19 mouse cellular contexts compared by ENCODE assay signal in the genomic region with DNA sequence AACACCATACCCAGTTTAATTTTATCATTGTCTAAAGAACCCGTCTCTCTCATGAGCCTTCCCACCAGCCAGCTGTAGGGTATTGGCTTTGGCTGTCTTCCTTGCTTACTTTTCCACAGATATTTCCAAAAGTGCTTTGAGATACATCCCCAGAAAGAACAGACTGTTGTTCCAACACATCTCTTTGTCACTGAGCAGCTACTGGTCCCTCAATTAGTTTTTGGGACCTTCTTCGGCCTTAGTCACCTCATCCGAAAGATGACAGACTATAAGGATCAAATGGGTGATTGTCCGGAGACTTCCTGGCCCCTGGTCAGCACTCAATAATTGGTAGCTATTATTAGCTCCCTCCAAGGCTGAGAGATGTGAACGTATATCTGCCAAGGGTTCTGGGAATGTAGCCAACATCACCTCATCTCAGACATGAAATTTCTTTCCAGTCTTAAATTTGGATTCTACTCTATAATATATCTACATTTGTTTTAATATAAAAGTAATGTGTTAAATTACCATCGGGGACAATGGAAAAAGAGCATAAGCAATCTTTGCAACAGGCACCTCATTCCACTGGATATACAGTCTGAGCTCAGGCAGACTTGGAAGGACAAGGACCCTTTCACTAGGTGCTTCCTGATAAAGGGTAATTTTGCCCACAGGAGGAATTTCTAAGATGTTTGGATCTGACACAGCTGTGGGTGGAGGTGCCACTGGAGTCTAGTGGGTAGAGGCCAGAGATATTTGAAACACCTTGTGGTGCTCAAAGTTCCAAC. TPM values are rescaled to one million over a fixed set of nuclear protein-coding genes. Genes with fewer than 3 reads are reported as not detected.
A peak's percentile ranks its signal among the peaks of the same experiment; 100 is the strongest.
DNase-seq lines count a peak whose midpoint lies in the region; ATAC-seq lines count a peak whose summit lies in the region.
"Had no signal": no experiment of that assay in that cellular context is flagged by ENCODE, and none has a peak within 500 bp of the region (broad histone marks: within the 10 kb centered on the region; RNA-seq: fewer than 3 reads in every experiment).

No protein-coding gene starts in this region.

- no peak overlapping the region for H3K27ac ChIP-seq in midbrain, embryonic 11.5 days (ENCODE audit: low read depth, low read length)
- no peak overlapping the region for H3K27ac ChIP-seq in midbrain, embryonic 10.5 days (replicated peaks)
- no peak overlapping the region for H3K27ac ChIP-seq in neural tube, embryonic 15.5 days (replicated peaks)
- H3K27ac ChIP-seq: hindbrain, embryonic 14.5 days; midbrain, embryonic 15.5 days; stomach, embryonic 15.5 days had no signal

- intact Hi-C loops in left cerebral cortex, postnatal 10 days (cut with DNase I), result no loop called here

- DNase-seq in cerebellum, postnatal 10 days, result peak; percentile 12 to 27
- no peak for DNase-seq in cerebellum, adult 11-12 months
- peak; percentile 26 to 46 for DNase-seq in left cerebral cortex, adult 18-20 months (ENCODE audit: low spot score in 2 of 2)
- no peak for DNase-seq in left cerebral cortex, postnatal 10 days (ENCODE audit: extremely low spot score in 1 of 2, low spot score in 2 of 2)
- peak; percentile 53 for DNase-seq in midbrain, embryonic 11.5 days (ENCODE audit: low spot score, missing footprints)
- no peak for DNase-seq in midbrain, embryonic 10.5 days (ENCODE audit: low spot score)
- DNase-seq in right cerebral cortex, postnatal 36 days (ENCODE audit: low spot score in 2 of 2), result peak; percentile 4 to 45
- DNase-seq: adrenal gland, postnatal 10 days; cerebellum, adult 9-10 months; gastrocnemius, postnatal 14 days; kidney, postnatal 14 days had no signal

- no peak for ATAC-seq in midbrain, embryonic 11.5 days (ENCODE audit: low FRiP score)
- no peak for ATAC-seq in neural tube, embryonic 15.5 days (ENCODE audit: low FRiP score)
- ATAC-seq: forebrain, embryonic 16.5 days; intestine, embryonic 16.5 days; midbrain, embryonic 15.5 days had no signal

- no peaks in the 10 kb centered on the region for H3K9me3 ChIP-seq in midbrain, embryonic 11.5 days (ENCODE audit: control insufficient read depth, low read length)
- no peaks in the 10 kb centered on the region for H3K9me3 ChIP-seq in midbrain, embryonic 10.5 days (replicated peaks)
- H3K9me3 ChIP-seq in neural tube, embryonic 15.5 days (replicated peaks), result no peaks in the 10 kb centered on the region
- H3K9me3 ChIP-seq: midbrain, embryonic 15.5 days; stomach, embryonic 15.5 days had no signal

- H3K4me3 ChIP-seq in midbrain, embryonic 11.5 days (ENCODE audit: low read depth, low read length), result no peak overlapping the region
- H3K4me3 ChIP-seq in midbrain, embryonic 10.5 days, result no peak overlapping the region
- H3K4me3 ChIP-seq in neural tube, embryonic 15.5 days (replicated peaks), result no peak overlapping the region
- H3K4me3 ChIP-seq: erythroblast, embryonic 14.5 days; midbrain, embryonic 15.5 days; stomach, embryonic 15.5 days had no signal

- H3K36me3 ChIP-seq in midbrain, embryonic 11.5 days (ENCODE audit: control insufficient read depth, insufficient read depth, low read length), result no peaks in the 10 kb centered on the region
- no peaks in the 10 kb centered on the region for H3K36me3 ChIP-seq in midbrain, embryonic 10.5 days
- H3K36me3 ChIP-seq in neural tube, embryonic 15.5 days, result no peaks in the 10 kb centered on the region
- H3K36me3 ChIP-seq: midbrain, embryonic 15.5 days; stomach, embryonic 15.5 days had no signal

- no peaks in the 10 kb centered on the region for H3K4me1 ChIP-seq in midbrain, embryonic 11.5 days (ENCODE audit: control insufficient read depth, insufficient read depth, low read length)
- H3K4me1 ChIP-seq in midbrain, embryonic 10.5 days, result no peaks in the 10 kb centered on the region
- no peaks in the 10 kb centered on the region for H3K4me1 ChIP-seq in neural tube, embryonic 15.5 days
- H3K4me1 ChIP-seq: midbrain, embryonic 15.5 days; stomach, embryonic 15.5 days had no signal

- no peak overlapping the region for H3K9ac ChIP-seq in midbrain, embryonic 11.5 days (ENCODE audit: low read length)
- H3K9ac ChIP-seq in neural tube, embryonic 15.5 days (replicated peaks), result no peak overlapping the region
- H3K9ac ChIP-seq: hindbrain, embryonic 14.5 days; midbrain, embryonic 15.5 days; stomach, embryonic 15.5 days had no signal

- H3K27me3 ChIP-seq in midbrain, embryonic 11.5 days (ENCODE audit: control insufficient read depth, insufficient read depth, low read length), result no peaks in the 10 kb centered on the region
- H3K27me3 ChIP-seq in midbrain, embryonic 10.5 days (ENCODE audit: low read depth, poor library complexity, severe bottlenecking), result no peaks in the 10 kb centered on the region
- H3K27me3 ChIP-seq in neural tube, embryonic 15.5 days (replicated peaks), result no peaks in the 10 kb centered on the region
- H3K27me3 ChIP-seq: midbrain, embryonic 15.5 days; stomach, embryonic 15.5 days had no signal

- no peak overlapping the region for H3K4me2 ChIP-seq in midbrain, embryonic 11.5 days
- H3K4me2 ChIP-seq in neural tube, embryonic 15.5 days, result no peak overlapping the region
- H3K4me2 ChIP-seq: hindbrain, embryonic 14.5 days; liver, embryonic 11.5 days; midbrain, embryonic 15.5 days; stomach, embryonic 15.5 days had no signal

- 89% methylated on average over 6 of the region's 6 CpGs for WGBS in midbrain, embryonic 11.5 days
- 94% methylated on average over 6 of the region's 6 CpGs for WGBS in midbrain, embryonic 10.5 days
- 74% methylated on average over 6 of the region's 6 CpGs for WGBS in neural tube, embryonic 15.5 days

RNA-seq across cellular contexts. Expression of a gene that starts 23.2 kb away (rescaled TPM):
- total RNA-seq in left cerebral cortex, adult 18-20 months (2021), result 10 to 100 TPM; 45.7 to 48.9 TPM
- total RNA-seq in left cerebral cortex, postnatal 10 days (2021), result 10 to 100 TPM; 53.3 to 55.2 TPM
- polyA plus RNA-seq in midbrain, embryonic 11.5 days (2014; fragmentation: Nextera tagmentation; extraction: Ambion mirVana), result 0.83 and 1.1 TPM in 2 replicates
- 0.91 and 1.0 TPM in 2 replicates for polyA plus RNA-seq in midbrain, embryonic 10.5 days (2016; fragmentation: Nextera tagmentation; extraction: Ambion mirVana)
- 2.1 and 2.3 TPM in 2 replicates for polyA plus RNA-seq in neural tube, embryonic 15.5 days (2015; fragmentation: Nextera tagmentation; extraction: Ambion mirVana)

Comparison
In these comparisons a context has a peak if more than half of its experiments do, and no peak if none do; other contexts are left out.
1. DNase-seq: peak in cerebellum, postnatal 10 days (2 of 2), left cerebral cortex, adult 18-20 months (2 of 2), midbrain, embryonic 11.5 days (single experiment) and right cerebral cortex, postnatal 36 days (2 of 2); none in cerebellum, adult 11-12 months (single experiment), left cerebral cortex, postnatal 10 days (0 of 2) and midbrain, embryonic 10.5 days (single experiment).